Mouse (Mus musculus): ENCODE measurements around the gene Phf20. TPM values are rescaled to one million over a fixed set of nuclear protein-coding genes. Genes with fewer than 3 reads are reported as not detected.

Phf20 gene
- polyA plus RNA-seq, 1 experiment = 13.4 TPM

DNA sequence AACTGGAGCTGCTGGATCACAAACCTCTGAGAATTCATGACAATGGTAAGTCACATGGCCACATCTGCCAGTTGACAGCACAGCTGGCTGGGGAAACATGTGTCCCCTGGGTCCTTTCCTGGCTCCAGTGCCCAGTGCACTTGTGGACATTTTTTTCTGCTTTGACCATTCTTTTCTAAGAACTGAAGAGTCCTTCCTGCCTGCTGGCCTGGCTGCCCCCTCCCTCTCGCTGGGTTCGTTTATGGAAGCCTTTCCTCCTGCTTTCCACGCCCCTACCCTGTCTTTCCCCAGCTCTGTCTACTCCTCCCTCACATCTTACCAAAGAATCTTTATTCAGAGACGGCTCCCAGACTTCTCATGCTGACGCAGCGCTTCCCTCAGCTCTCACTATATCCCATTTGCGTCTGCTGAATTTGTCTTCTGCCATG is 157.0 kb downstream of the Phf20 start:
- no peaks in the 10 kb centered on the region for H3K79me2 ChIP-seq (ENCODE audit: control insufficient read depth, insufficient read depth)
- no peak overlapping the region for H3K4me2 ChIP-seq (ENCODE audit: low read depth)

DNA sequence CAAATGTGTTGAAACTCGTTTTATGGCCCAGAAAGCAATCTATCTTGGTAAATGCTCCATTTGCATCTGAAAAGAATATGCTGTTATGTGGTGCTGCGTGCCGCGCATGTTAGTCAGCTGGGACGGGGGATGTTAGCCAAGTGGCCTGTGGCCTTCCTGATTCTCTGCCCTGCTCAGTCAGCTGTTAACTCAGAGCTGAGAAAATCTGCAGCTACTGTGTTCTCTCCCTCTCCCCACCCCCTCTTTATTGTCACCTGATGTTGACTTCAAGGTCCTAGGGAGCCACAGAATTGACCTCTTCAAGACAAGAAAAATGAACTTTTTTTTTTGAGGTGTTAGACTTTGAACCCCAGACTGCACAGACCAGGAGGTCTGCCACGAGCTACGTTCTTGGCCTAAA is 159.8 kb downstream of the Phf20 start:
- Histone ChIP-seq H3K36me3 (ENCODE audit: control insufficient read depth, insufficient read depth) (no peaks in the 10 kb centered on the region), H3K4me3 (no peak overlapping the region), H3ac (ENCODE audit: control insufficient read depth, insufficient read length) (no peak overlapping the region), H3K27me3 (ENCODE audit: control insufficient read depth, insufficient read depth, insufficient read length) (no peaks in the 10 kb centered on the region), H3K4me2 (ENCODE audit: low read depth) (no peak overlapping the region), H3K79me2 (ENCODE audit: control insufficient read depth, insufficient read depth) (no peaks in the 10 kb centered on the region)
- TF ChIP-seq POLR2AphosphoS2 (IDR thresholded peaks at IDR 0.05; ENCODE audit: insufficient read length, low read depth) (no peak), E2F4 (IDR thresholded peaks at IDR 0.05; ENCODE audit: insufficient read depth) (no peak), SRF (IDR thresholded peaks at IDR 0.05; ENCODE audit: control insufficient read depth, insufficient read length, low read depth) (no peak), MYOD1 (IDR thresholded peaks at IDR 0.05; ENCODE audit: control insufficient read depth in 1 of 3, insufficient read length in 2 of 3, low read depth in 2 of 3) (no peak), MAX (IDR thresholded peaks at IDR 0.05; ENCODE audit: low read depth) (no peak), MYOG (IDR thresholded peaks at IDR 0.05; ENCODE audit: control insufficient read depth in 1 of 3, insufficient read depth in 1 of 3, insufficient read length in 2 of 3, low read depth in 2 of 3) (no peak), CEBPB (IDR thresholded peaks at IDR 0.05; ENCODE audit: insufficient read depth, poor library complexity, severe bottlenecking) (no peak), TCF3 (IDR thresholded peaks at IDR 0.05; ENCODE audit: insufficient read length, low read depth) (no peak), USF1 (IDR thresholded peaks at IDR 0.05; ENCODE audit: low read depth) (no peak), POLR2A (IDR thresholded peaks at IDR 0.05; ENCODE audit: insufficient read length, low read depth) (no peak), TCF12 (IDR thresholded peaks at IDR 0.05; ENCODE audit: insufficient read depth, poor library complexity, severe bottlenecking) (no peak), REST (IDR thresholded peaks at IDR 0.05; ENCODE audit: insufficient read depth, insufficient read length) (no peak)

More for the DNA sequence above, 157.0 kb downstream of the Phf20 start:
- peak in 1 of 3 experiments; percentile 12 for TF ChIP-seq MYOG (IDR thresholded peaks at IDR 0.05; ENCODE audit: control insufficient read depth in 1 of 3, insufficient read depth in 1 of 3, insufficient read length in 2 of 3, low read depth in 2 of 3)
- TF ChIP-seq MYOD1 (IDR thresholded peaks at IDR 0.05; ENCODE audit: control insufficient read depth in 1 of 3, insufficient read length in 2 of 3, low read depth in 2 of 3) = no peak
- no peak for TF ChIP-seq TCF3 (IDR thresholded peaks at IDR 0.05; ENCODE audit: insufficient read length, low read depth)
- no peak for TF ChIP-seq CEBPB (IDR thresholded peaks at IDR 0.05; ENCODE audit: insufficient read depth, poor library complexity, severe bottlenecking)
- TF ChIP-seq USF1 (IDR thresholded peaks at IDR 0.05; ENCODE audit: low read depth) = peak; percentile 50
- Histone ChIP-seq H3K27me3 (ENCODE audit: control insufficient read depth, insufficient read depth, insufficient read length) (no peaks in the 10 kb centered on the region), H3K4me3 (no peak overlapping the region), H3ac (ENCODE audit: control insufficient read depth, insufficient read length) (no peak overlapping the region), H3K36me3 (ENCODE audit: control insufficient read depth, insufficient read depth) (no peaks in the 10 kb centered on the region)

Other genes starting within 250 kb of the Phf20 start
- 13.0 TPM for gene Cep250, start 240.0 kb upstream of the Phf20 start, polyA plus RNA-seq (2012; fragmentation: generic; extraction: Trizol)
- gene 6430550D23Rik, start 188.5 kb upstream of the Phf20 start, polyA plus RNA-seq (2012; fragmentation: generic; extraction: Trizol) = 0.29 TPM
- gene Ergic3, start 188.4 kb upstream of the Phf20 start, polyA plus RNA-seq (2012; fragmentation: generic; extraction: Trizol) = 372 TPM
- not detected for gene Fer1l4, start 143.5 kb upstream of the Phf20 start, polyA plus RNA-seq (2012; fragmentation: generic; extraction: Trizol)
- 1.1 TPM for gene Spag4, start 131.3 kb upstream of the Phf20 start, polyA plus RNA-seq (2012; fragmentation: generic; extraction: Trizol)
- gene Cpne1, start 84.5 kb upstream of the Phf20 start, polyA plus RNA-seq (2012; fragmentation: generic; extraction: Trizol) = 44.0 TPM
- 4.0 TPM for gene Rbm12, start 84.5 kb upstream of the Phf20 start, polyA plus RNA-seq (2012; fragmentation: generic; extraction: Trizol)
- gene Gm28036, start 69.4 kb upstream of the Phf20 start, polyA plus RNA-seq (2012; fragmentation: generic; extraction: Trizol) = 10.0 TPM
- gene Romo1, start 52.4 kb upstream of the Phf20 start, polyA plus RNA-seq (2012; fragmentation: generic; extraction: Trizol) = 417 TPM
- gene Nfs1, start 52.3 kb upstream of the Phf20 start, polyA plus RNA-seq (2012; fragmentation: generic; extraction: Trizol) = 42.8 TPM
- gene Rbm39, start 16.2 kb upstream of the Phf20 start, polyA plus RNA-seq (2012; fragmentation: generic; extraction: Trizol) = 53.7 TPM
- gene Cnbd2, start 115.8 kb downstream of the Phf20 start, polyA plus RNA-seq (2012; fragmentation: generic; extraction: Trizol) = 4.1 TPM
- 167 TPM for gene Scand1, start 116.2 kb downstream of the Phf20 start, polyA plus RNA-seq (2012; fragmentation: generic; extraction: Trizol)
- gene Epb41l1, start 224.4 kb downstream of the Phf20 start, polyA plus RNA-seq (2012; fragmentation: generic; extraction: Trizol) = 16.9 TPM